Mouse (Mus musculus): ENCODE results near the gene Pfas. TPM values are rescaled to one million over a fixed set of nuclear protein-coding genes. Genes with fewer than 3 reads are reported as not detected.
A peak's percentile ranks its signal among the peaks of the same experiment; 100 is the strongest.
"Not testable (repeated sequence)": the region's sequence is repeated elsewhere in the genome, so short reads cannot be mapped to it uniquely, and the experiment has no call there.

Pfas gene
- total and polyA plus RNA-seq, 3 experiments, result 63.5 to 149 (median 130) TPM

- no peak for DNase-seq (ENCODE audit: low read depth, low spot score)
- peaks cover 41% of the 10 kb centered on the region for H3K79me2 ChIP-seq (ENCODE audit: control insufficient read depth, insufficient read depth, low read length, poor library complexity)
- no peak overlapping the region for H3K4me3 ChIP-seq (ENCODE audit: control insufficient read depth in 1 of 2, insufficient read depth in 1 of 2, low read depth in 2 of 2, low read length in 2 of 2)
- H3K9ac ChIP-seq (ENCODE audit: control insufficient read depth, low read depth, low read length, poor library complexity, severe bottlenecking), result no peak overlapping the region
- no peaks in the 10 kb centered on the region for H3K27me3 ChIP-seq (ENCODE audit: control insufficient read depth in 1 of 2, insufficient read depth in 2 of 2, low read length in 2 of 2)
- H3K4me1 ChIP-seq (ENCODE audit: control insufficient read depth in 1 of 2, insufficient read depth in 2 of 2, low read length in 2 of 2), result peaks cover 0 to 10% of the 10 kb centered on the region in 2 experiments; a peak in 3 of 4 replicates
- H3K36me3 ChIP-seq (ENCODE audit: control insufficient read depth in 1 of 2, insufficient read depth in 2 of 2, low read length in 2 of 2), result peaks cover 17 to 25% of the 10 kb centered on the region in 2 experiments
- no peaks in the 10 kb centered on the region for H3K9me3 ChIP-seq (replicated peaks; ENCODE audit: insufficient read depth, low read length)
- no peak for TF ChIP-seq ZNF384 (IDR thresholded peaks at IDR 0.05; ENCODE audit: low read depth, low read length)
- peak; percentile 6 to 29 (median 28); a peak in 3 of 6 replicates for TF ChIP-seq CTCF (IDR thresholded peaks at IDR 0.05 in 2 of 3, conservative IDR thresholded peaks at IDR 0.05 in 1 of 3; ENCODE audit: control insufficient read depth in 1 of 3, insufficient read depth in 1 of 3, low read depth in 2 of 3, low read length in 3 of 3, poor library complexity in 1 of 3, severe bottlenecking in 1 of 3)
- TF ChIP-seq BHLHE40 (IDR thresholded peaks at IDR 0.05; ENCODE audit: borderline replicate concordance, low read depth, low read length), result no peak
- no peak for TF ChIP-seq POLR2AphosphoS2 (IDR thresholded peaks at IDR 0.05; ENCODE audit: low read length)
- no peak for TF ChIP-seq NELFE (IDR thresholded peaks at IDR 0.05; ENCODE audit: low read depth, low read length)
- no peak for TF ChIP-seq ZKSCAN1 (IDR thresholded peaks at IDR 0.05; ENCODE audit: low read depth, low read length)
- TF ChIP-seq POLR2A (IDR thresholded peaks at IDR 0.05; ENCODE audit: control insufficient read depth in 1 of 2, insufficient read depth in 1 of 2, low read depth in 1 of 2, low read length in 2 of 2, poor library complexity in 1 of 2), result no peak
- H3K27ac ChIP-seq (ENCODE audit: control insufficient read depth, low read depth, low read length), result no peak overlapping the region
These were observed 4.7 kb downstream of the Pfas start for GRCm38 (mm10) chr11:69003592-69003991.

GRCm38 (mm10) chr11:69002782-69003181 is 5.5 kb downstream of the Pfas start:
- H3K9me3 ChIP-seq (replicated peaks; ENCODE audit: insufficient read depth, low read length); H3K27ac ChIP-seq (ENCODE audit: control insufficient read depth, low read depth, low read length); H3K4me3 ChIP-seq (ENCODE audit: control insufficient read depth in 1 of 2, insufficient read depth in 1 of 2, low read depth in 2 of 2, low read length in 2 of 2); H3K9ac ChIP-seq (ENCODE audit: control insufficient read depth, low read depth, low read length, poor library complexity, severe bottlenecking); H3K4me1 ChIP-seq (ENCODE audit: control insufficient read depth in 1 of 2, insufficient read depth in 2 of 2, low read length in 2 of 2); DNase-seq (ENCODE audit: low read depth, low spot score); H3K27me3 ChIP-seq (ENCODE audit: control insufficient read depth in 1 of 2, insufficient read depth in 2 of 2, low read length in 2 of 2): not testable (repeated sequence)
- Histone ChIP-seq H3K79me2 (ENCODE audit: control insufficient read depth, insufficient read depth, low read length, poor library complexity) (peaks cover 37% of the 10 kb centered on the region), H3K36me3 (ENCODE audit: control insufficient read depth in 1 of 2, insufficient read depth in 2 of 2, low read length in 2 of 2) (peaks cover 22 to 29% of the 10 kb centered on the region in 2 experiments)
- peak; percentile 86 for TF ChIP-seq TBP (IDR thresholded peaks at IDR 0.05; ENCODE audit: low read depth, low read length)

- no peak overlapping the region for H3K9ac ChIP-seq (ENCODE audit: control insufficient read depth, low read depth, low read length, poor library complexity, severe bottlenecking)
These were observed 11.2 kb downstream of the Pfas start for GRCm38 (mm10) chr11:68997080-68997479.

More at GRCm38 (mm10) chr11:68997080-68997479, 11.2 kb downstream of the Pfas start:
- DNase-seq (ENCODE audit: low read depth, low spot score), result no peak
- no peaks in the 10 kb centered on the region for H3K27me3 ChIP-seq (ENCODE audit: control insufficient read depth in 1 of 2, insufficient read depth in 2 of 2, low read length in 2 of 2)
- H3K79me2 ChIP-seq (ENCODE audit: control insufficient read depth, insufficient read depth, low read length, poor library complexity), result 0 out of 2 replicates have a peak, but pooled peaks cover 2% of the 10 kb centered on the region
- no peak overlapping the region for H3K4me3 ChIP-seq (ENCODE audit: control insufficient read depth in 1 of 2, insufficient read depth in 1 of 2, low read depth in 2 of 2, low read length in 2 of 2)
- no peaks in the 10 kb centered on the region for H3K9me3 ChIP-seq (replicated peaks; ENCODE audit: insufficient read depth, low read length)
- H3K36me3 ChIP-seq (ENCODE audit: control insufficient read depth in 1 of 2, insufficient read depth in 2 of 2, low read length in 2 of 2), result peaks cover 7 to 66% of the 10 kb centered on the region in 2 experiments; a peak in 3 of 4 replicates
- 0 out of 2 replicates have a peak, but pooled peaks have one; percentile 15 for TF ChIP-seq RCOR1 (IDR thresholded peaks at IDR 0.05; ENCODE audit: low read depth, low read length)
- peak; percentile 80 for TF ChIP-seq TCF12 (IDR thresholded peaks at IDR 0.05; ENCODE audit: low read depth, low read length)
- no peak for TF ChIP-seq SMC3 (IDR thresholded peaks at IDR 0.05; ENCODE audit: low read depth, low read length)
- peak; percentile 69 for TF ChIP-seq GATA1 (IDR thresholded peaks at IDR 0.05; ENCODE audit: low read depth, low read length)
- peak; percentile 40 to 57; a peak in 2 of 4 replicates for TF ChIP-seq EP300 (IDR thresholded peaks at IDR 0.05; ENCODE audit: low read depth in 1 of 2, low read length in 2 of 2)
- TF ChIP-seq TAL1 (IDR thresholded peaks at IDR 0.05; ENCODE audit: low read length), result 0 out of 2 replicates have a peak, but pooled peaks have one; percentile 10
- peak; percentile 85 for TF ChIP-seq ETS1 (IDR thresholded peaks at IDR 0.05; ENCODE audit: low read depth, low read length)
- no peak for TF ChIP-seq ZMIZ1 (IDR thresholded peaks at IDR 0.05; ENCODE audit: low read depth, low read length)
- H3K4me1 ChIP-seq (ENCODE audit: control insufficient read depth in 1 of 2, insufficient read depth in 2 of 2, low read length in 2 of 2), result peaks cover 3 to 10% of the 10 kb centered on the region in 2 experiments; a peak in 2 of 4 replicates
- no peak overlapping the region for H3K27ac ChIP-seq (ENCODE audit: control insufficient read depth, low read depth, low read length)

Data from MEL (cell line).